ENCODE assay signal across 7 mouse cellular contexts in the genomic region with DNA sequence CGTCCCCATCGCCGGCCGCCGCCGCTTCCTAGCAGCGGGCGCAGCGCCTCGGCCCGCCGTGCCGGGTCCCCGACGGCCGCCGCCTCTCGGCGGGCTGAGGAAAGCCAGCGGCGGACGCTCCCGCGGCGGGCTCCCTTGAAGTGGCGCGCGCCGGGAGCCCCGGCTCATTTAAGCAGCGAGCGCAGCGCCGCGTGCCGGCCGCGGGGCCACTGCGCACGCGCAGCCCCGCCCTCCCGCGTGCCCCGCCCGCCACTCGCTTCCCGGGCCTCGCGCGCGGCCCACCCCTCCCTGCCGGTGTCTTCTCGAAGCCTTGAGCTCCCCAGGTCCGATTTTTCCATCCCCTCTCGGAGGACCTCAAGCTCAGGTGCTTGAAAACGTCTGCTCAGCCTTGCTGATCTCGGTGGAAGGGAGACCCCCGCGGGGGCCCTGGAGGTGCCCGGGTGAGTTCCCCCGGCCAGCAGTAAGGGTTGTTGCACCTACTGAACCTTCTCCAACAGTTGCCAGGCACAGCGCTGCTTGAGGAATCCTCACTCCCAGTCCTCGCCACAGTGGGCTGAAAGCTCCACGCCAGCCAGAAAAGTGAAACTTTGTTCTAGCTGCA. TPM values are rescaled to one million over a fixed set of nuclear protein-coding genes. Genes with fewer than 3 reads are reported as not detected.
A peak's percentile ranks its signal among the peaks of the same experiment; 100 is the strongest.
DNase-seq lines count a peak whose midpoint lies in the region; ATAC-seq and TF ChIP-seq lines count a peak whose summit lies in the region.

A gene (minus strand): TSS at position 174 of the 601 bp plus-strand sequence.

- peak within 1 kb of the TSS; percentile 91 for H3K27ac ChIP-seq in embryonic facial prominence, embryonic 11.5 days (replicated peaks; ENCODE audit: low read depth, low read length)
- no peak within 1 kb of the TSS for H3K27ac ChIP-seq in kidney, adult 2 months (ENCODE audit: insufficient read depth, low read depth, low read length)
- peak within 1 kb of the TSS; percentile 92 for H3K27ac ChIP-seq in limb, embryonic 12.5 days
- H3K27ac ChIP-seq in midbrain, embryonic 14.5 days (replicated peaks; ENCODE audit: low read depth, low read length), result peak within 1 kb of the TSS; percentile 98

- peak within 1 kb of the TSS; percentile 61 for H3K4me3 ChIP-seq in embryonic facial prominence, embryonic 11.5 days (ENCODE audit: low read depth, low read length)
- peak within 1 kb of the TSS; percentile 63 for H3K4me3 ChIP-seq in kidney, adult 2 months (ENCODE audit: insufficient read depth, low read depth, low read length)
- peak within 1 kb of the TSS; percentile 72 for H3K4me3 ChIP-seq in limb, embryonic 12.5 days (replicated peaks)
- peak within 1 kb of the TSS; percentile 86 for H3K4me3 ChIP-seq in midbrain, embryonic 14.5 days (replicated peaks; ENCODE audit: low read depth, low read length)

- peaks cover 3% of the 10 kb centered on the region; the same call in 1 of the 2 replicates for H3K27me3 ChIP-seq in embryonic facial prominence, embryonic 11.5 days (ENCODE audit: control insufficient read depth, insufficient read depth, low read length)
- H3K27me3 ChIP-seq in kidney, adult 2 months (replicated peaks; ENCODE audit: control insufficient read depth, insufficient read depth, low read length), result peaks cover 3% of the 10 kb centered on the region; the same call in 1 of the 2 replicates
- H3K27me3 ChIP-seq in limb, embryonic 12.5 days, result peaks cover 16% of the 10 kb centered on the region; the same call in 1 of the 2 replicates
- H3K27me3 ChIP-seq in midbrain, embryonic 14.5 days (ENCODE audit: control insufficient read depth, insufficient read depth, low read length), result no peaks in the 10 kb centered on the region; the same call in 1 of the 2 replicates

- H3K9ac ChIP-seq in embryonic facial prominence, embryonic 11.5 days (replicated peaks; ENCODE audit: low read length), result peak within 1 kb of the TSS; percentile 93
- peak within 1 kb of the TSS; percentile 85 for H3K9ac ChIP-seq in limb, embryonic 12.5 days (replicated peaks)
- peak within 1 kb of the TSS; percentile 94 for H3K9ac ChIP-seq in midbrain, embryonic 14.5 days (replicated peaks; ENCODE audit: low read length)

- H3K9me3 ChIP-seq in embryonic facial prominence, embryonic 11.5 days (replicated peaks; ENCODE audit: control insufficient read depth, low read length), result no peaks in the 10 kb centered on the region
- H3K9me3 ChIP-seq in limb, embryonic 12.5 days, result no peaks in the 10 kb centered on the region
- no peaks in the 10 kb centered on the region for H3K9me3 ChIP-seq in midbrain, embryonic 14.5 days (ENCODE audit: control insufficient read depth, low read length)

- no peaks in the 10 kb centered on the region for H3K4me1 ChIP-seq in embryonic facial prominence, embryonic 11.5 days (ENCODE audit: control insufficient read depth, insufficient read depth, low read length)
- H3K4me1 ChIP-seq in kidney, adult 2 months (ENCODE audit: control insufficient read depth, insufficient read depth, low read length), result 0 out of 2 replicates have a peak, but pooled peaks cover 3% of the 10 kb centered on the region
- no peaks in the 10 kb centered on the region for H3K4me1 ChIP-seq in limb, embryonic 12.5 days (replicated peaks)
- H3K4me1 ChIP-seq in midbrain, embryonic 14.5 days (ENCODE audit: control insufficient read depth, insufficient read depth, low read length), result peaks cover 13% of the 10 kb centered on the region; the same call in 1 of the 2 replicates

- H3K4me2 ChIP-seq in embryonic facial prominence, embryonic 11.5 days (ENCODE audit: low read depth, low read length), result peak within 1 kb of the TSS; percentile 82
- H3K4me2 ChIP-seq in limb, embryonic 12.5 days, result peak within 1 kb of the TSS; percentile 71
- H3K4me2 ChIP-seq in midbrain, embryonic 14.5 days (ENCODE audit: low read length), result peak within 1 kb of the TSS; percentile 66

- TF ChIP-seq POLR2A in kidney, adult 2 months (IDR thresholded peaks at IDR 0.05; ENCODE audit: low read depth, low read length), result no peak

- no peak for TF ChIP-seq CTCF in kidney, adult 2 months (conservative IDR thresholded peaks at IDR 0.05; ENCODE audit: insufficient read depth, insufficient read length, low read depth, low read length)

- H3K36me3 ChIP-seq in embryonic facial prominence, embryonic 11.5 days (replicated peaks; ENCODE audit: control insufficient read depth, insufficient read depth, low read depth, low read length), result no peaks in the 10 kb centered on the region
- H3K36me3 ChIP-seq in kidney, adult 2 months (ENCODE audit: control insufficient read depth, insufficient read depth, low read length), result no peaks in the 10 kb centered on the region
- H3K36me3 ChIP-seq in limb, embryonic 12.5 days, result no peaks in the 10 kb centered on the region
- no peaks in the 10 kb centered on the region for H3K36me3 ChIP-seq in midbrain, embryonic 14.5 days (ENCODE audit: control insufficient read depth, insufficient read depth, low read length)

- ATAC-seq in embryonic facial prominence, embryonic 11.5 days (replicated peaks; ENCODE audit: insufficient number of reproducible peaks, low FRiP score, low TSS enrichment, low read depth), result peak; percentile 90
- peak; percentile 84 for ATAC-seq in limb, embryonic 12.5 days (ENCODE audit: insufficient number of reproducible peaks, insufficient read depth, low FRiP score, low TSS enrichment, low read depth)
- ATAC-seq in midbrain, embryonic 14.5 days (ENCODE audit: low FRiP score, low TSS enrichment), result peak; percentile 92

- 10% methylated on average over 37 of the region's 65 CpGs for WGBS in embryonic facial prominence, embryonic 11.5 days
- WGBS in kidney, adult 2 months, result 4% methylated on average over 46 of the region's 65 CpGs
- 7% methylated on average over 50 of the region's 65 CpGs for WGBS in limb, embryonic 12.5 days
- WGBS in midbrain, embryonic 14.5 days, result 4% methylated on average over 57 of the region's 65 CpGs

- DNase-seq in adrenal gland, postnatal 25 days, result peak; percentile 82
- DNase-seq in embryonic facial prominence, embryonic 11.5 days (ENCODE audit: low spot score), result peak; percentile 87
- peak; percentile 62 to 68 for DNase-seq in heart, adult 18-20 months
- peak; percentile 68 for DNase-seq in kidney, adult 2 months
- DNase-seq in midbrain, embryonic 14.5 days, result peak; percentile 96
- DNase-seq in spleen, adult 18-20 months, result peak; percentile 59 to 69

RNA-seq across cellular contexts. Expression of the gene that starts here (rescaled TPM):
- 3.9 and 5.0 TPM in 2 replicates for total RNA-seq in adrenal gland, postnatal 25 days (2021)
- 21.3 and 24.8 TPM in 2 replicates for polyA plus RNA-seq in embryonic facial prominence, embryonic 11.5 days (2014; fragmentation: Nextera tagmentation; extraction: Ambion mirVana)
- under 1 TPM; 0.94 to 0.95 TPM for total RNA-seq in heart, adult 18-20 months (2021)
- polyA plus RNA-seq in kidney, adult 2 months (2012; rRNA removed), result 0.09 and 0.14 TPM in 2 replicates
- 14.0 and 16.1 TPM in 2 replicates for polyA plus RNA-seq in limb, embryonic 12.5 days (2016; fragmentation: Nextera tagmentation; extraction: Ambion mirVana)
- 82.0 and 93.1 TPM in 2 replicates for polyA plus RNA-seq in midbrain, embryonic 14.5 days (2014; fragmentation: Nextera tagmentation; extraction: Ambion mirVana)

Comparison
In these comparisons a context has a peak if more than half of its experiments do, and no peak if none do; other contexts are left out.
1. RNA of the gene that starts here (polyA plus RNA-seq): 82.0 to 93.1 TPM in midbrain, embryonic 14.5 days, 21.3 to 24.8 TPM in embryonic facial prominence, embryonic 11.5 days and 14.0 to 16.1 TPM in limb, embryonic 12.5 days; 0.09 to 0.14 TPM in kidney, adult 2 months; every median in the first group is over 10 times any median in the second.
2. Peak in DNase-seq in heart, adult 18-20 months; RNA of the gene not detected or under 1 TPM.
3. Peak in DNase-seq and H3K4me3 ChIP-seq in kidney, adult 2 months; RNA of the gene not detected or under 1 TPM.
4. Peak in every context shown above with its lines, with median percentiles within 50 percentile points of each other: DNase-seq, ATAC-seq, H3K4me2 ChIP-seq, H3K4me3 ChIP-seq and H3K9ac ChIP-seq.